Mouse (Mus musculus): Measurements from ENCODE around the gene Pglyrp2.

GRCm38 (mm10) chr17:32419989-32420388 is 4.0 kb downstream of the Pglyrp2 start:
- TF ChIP-seq GATA1 (IDR thresholded peaks at IDR 0.05; ENCODE audit: borderline replicate concordance, low read length) (no peak), FLI1 (IDR thresholded peaks at IDR 0.05; ENCODE audit: low read length) (no peak)

All from megakaryocyte, embryonic 14.5 days (primary cell).